Mouse (Mus musculus) adrenal gland, adult (tissue): ENCODE data around the gene Kbtbd12.

Source experiments
- DNase-seq, 2 experiments: peaks; one replicate each; pipeline ENCODE4 v3.0.0; 2022 to 2023; ENCODE audit warnings: low spot score in 1 of 2; ENCODE audit not compliant: inconsistent age in 2 of 2

Kbtbd12 gene

DNA sequence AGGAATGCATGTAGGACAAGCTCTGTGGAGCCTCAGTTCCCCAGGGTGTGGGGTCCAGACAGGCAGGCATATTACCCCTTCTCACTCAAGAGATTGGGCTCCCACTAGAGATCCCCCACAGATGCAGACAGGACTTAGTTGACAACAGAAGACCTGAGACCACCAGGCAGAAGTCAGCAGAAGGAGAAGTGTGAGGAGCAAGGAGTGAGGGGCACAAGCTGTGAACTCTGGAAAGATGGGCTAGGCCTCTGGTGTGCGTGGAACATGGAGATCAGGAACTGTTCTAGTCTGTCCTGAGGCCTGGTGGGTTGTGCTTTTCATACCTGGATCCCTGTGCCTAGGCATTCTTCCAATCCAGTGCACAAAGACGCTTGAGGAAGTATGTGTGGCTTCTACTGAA is 87.8 kb downstream of the Kbtbd12 start:
- DNase-seq, result no peak

GRCm38 (mm10) chr6:88549137-88549814 is 88.5 kb downstream of the Kbtbd12 start:
- DNase-seq, result peak; percentile 42 to 84

GRCm38 (mm10) chr6:88548405-88549049 is 89.2 kb downstream of the Kbtbd12 start:
- DNase-seq, result no peak

- no peak for DNase-seq
Observed at GRCm38 (mm10) chr6:88545397-88545790, 92.4 kb downstream of the Kbtbd12 start.

- no peak for DNase-seq
Observed at GRCm38 (mm10) chr6:88544644-88545396, 92.9 kb downstream of the Kbtbd12 start.

DNA sequence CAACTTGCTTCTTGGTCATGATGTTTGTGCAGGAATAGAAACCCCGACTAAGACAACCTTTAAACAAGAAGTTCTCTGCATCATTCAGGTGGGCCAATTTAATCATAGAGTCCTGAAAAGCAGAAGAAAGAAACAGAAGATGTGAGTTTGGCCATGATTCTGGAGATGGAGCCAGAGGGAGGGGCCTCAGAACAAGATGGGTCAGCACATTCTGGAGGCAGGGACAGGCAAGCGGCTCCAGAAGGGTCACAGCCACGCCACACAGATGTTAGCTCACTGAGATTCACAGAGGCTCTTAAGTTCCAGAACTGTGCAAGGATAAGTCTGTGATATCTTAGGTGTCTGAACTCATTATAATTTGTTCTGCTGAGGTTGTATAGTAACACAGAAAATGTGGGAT is 93.5 kb downstream of the Kbtbd12 start:
- no peak for DNase-seq

DNA sequence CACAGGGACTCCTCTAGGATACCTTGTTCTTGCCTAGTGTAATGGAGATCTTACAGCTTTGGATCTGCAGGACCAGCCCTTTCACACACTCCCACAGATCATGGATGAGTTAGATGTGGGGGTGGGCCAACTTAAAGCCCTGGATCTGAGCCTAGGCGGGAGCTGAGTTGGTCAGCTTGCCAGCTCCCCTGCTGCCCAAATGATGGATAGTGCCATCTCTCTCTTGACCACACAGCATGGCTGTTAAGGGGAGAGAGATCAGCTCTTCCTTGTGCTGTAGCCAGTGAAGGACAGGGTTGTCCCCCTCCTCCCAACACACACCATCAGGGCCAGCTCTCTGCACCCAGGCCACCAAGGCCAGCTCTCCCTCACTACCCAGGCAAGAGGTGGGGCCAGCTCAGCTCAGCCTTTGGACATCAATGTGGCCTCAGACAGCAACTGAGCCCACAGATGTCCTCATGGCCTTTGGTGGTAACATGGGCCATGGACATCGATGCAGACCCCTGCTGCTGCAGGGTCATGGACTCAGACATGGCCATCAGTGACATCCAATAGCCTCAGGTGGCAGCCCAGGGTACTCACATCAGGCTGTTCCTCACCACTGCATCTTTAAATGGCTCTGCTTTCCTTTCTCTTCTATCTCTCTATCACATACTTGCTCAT is 97.5 kb downstream of the Kbtbd12 start:
- DNase-seq, result peak in 1 of 2 experiments; percentile 75

GRCm38 (mm10) chr6:88530306-88530705 is 107.4 kb downstream of the Kbtbd12 start:
- peak; percentile 79 to 87 for DNase-seq

- DNase-seq, result no peak
Observed at GRCm38 (mm10) chr6:88524056-88524455, 113.7 kb downstream of the Kbtbd12 start.

DNA sequence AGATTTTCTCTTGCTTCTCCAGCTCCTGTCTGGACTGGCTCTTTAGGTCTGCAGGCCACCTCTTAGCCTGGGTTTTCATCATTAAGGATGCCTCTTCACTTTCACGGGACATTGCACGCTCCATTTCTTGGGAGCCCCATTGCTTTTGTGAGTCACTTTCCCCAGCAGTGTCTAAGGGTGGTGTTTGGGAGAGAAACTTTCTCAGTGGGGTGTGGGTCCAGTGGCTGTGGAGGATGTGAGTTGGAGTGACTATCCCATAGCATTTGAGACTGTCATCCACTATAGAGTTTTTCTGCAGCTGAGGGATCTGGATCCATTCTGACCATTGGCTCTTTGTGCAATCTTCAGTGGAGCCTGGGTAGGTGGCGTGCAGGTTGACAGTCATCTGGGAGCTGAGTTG is 114.3 kb downstream of the Kbtbd12 start:
- DNase-seq, result no peak

GRCm38 (mm10) chr6:88523043-88523442 is 114.7 kb downstream of the Kbtbd12 start:
- no peak for DNase-seq

- DNase-seq, result no peak
Observed at GRCm38 (mm10) chr6:88522606-88523005, 115.1 kb downstream of the Kbtbd12 start.

GRCm38 (mm10) chr6:88521821-88522220 is 115.9 kb downstream of the Kbtbd12 start:
- DNase-seq, result no peak

- peak; percentile 97 to 98 for DNase-seq
Observed at GRCm38 (mm10) chr6:88518404-88519263, 119.1 kb downstream of the Kbtbd12 start, which contains the start of gene Sec61a1. Gene Sec61a1, minus strand, starts transcription at chr6:88518905.

GRCm38 (mm10) chr6:88517701-88518403 is 119.9 kb downstream of the Kbtbd12 start:
- DNase-seq, result peak in 1 of 2 experiments; percentile 76

DNA sequence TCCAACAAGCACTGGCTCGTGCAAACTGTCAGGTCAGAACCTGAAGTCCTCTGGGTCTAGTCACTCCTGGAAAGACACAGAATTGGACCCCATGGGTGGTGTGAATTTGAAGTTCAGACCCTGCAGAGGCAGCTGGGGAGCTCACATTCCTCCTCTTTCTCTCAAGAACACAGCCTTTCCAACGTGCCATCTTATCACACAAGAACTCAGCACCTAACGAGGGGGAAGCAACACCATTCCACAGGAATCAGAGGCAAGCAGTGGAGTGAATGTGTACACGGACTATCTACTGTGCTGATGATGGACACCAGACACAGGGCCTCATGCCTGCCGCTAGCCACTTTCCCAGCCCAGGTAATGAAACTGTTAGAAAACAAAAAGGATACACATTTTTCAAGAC is 121.1 kb downstream of the Kbtbd12 start:
- no peak for DNase-seq

DNA sequence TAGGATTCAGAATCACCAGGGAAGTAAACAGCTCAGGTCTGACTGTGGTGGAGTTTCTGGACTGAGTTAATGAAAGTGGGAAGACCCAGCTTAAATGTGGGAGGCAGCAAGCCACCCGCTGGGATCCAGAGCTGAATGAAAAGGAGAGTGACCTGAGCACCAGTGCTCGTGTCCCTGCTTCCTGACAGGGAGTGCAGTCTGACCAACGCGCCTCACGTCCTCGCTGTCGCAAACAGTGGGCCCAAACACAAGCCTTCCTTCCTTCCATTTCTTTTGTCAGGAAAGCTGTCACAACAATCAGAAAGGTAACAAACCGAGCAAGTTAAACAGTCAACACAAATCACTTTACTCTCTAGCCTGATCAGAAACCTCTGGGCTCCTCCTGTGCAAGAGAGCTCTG is 121.8 kb downstream of the Kbtbd12 start:
- no peak for DNase-seq

DNA sequence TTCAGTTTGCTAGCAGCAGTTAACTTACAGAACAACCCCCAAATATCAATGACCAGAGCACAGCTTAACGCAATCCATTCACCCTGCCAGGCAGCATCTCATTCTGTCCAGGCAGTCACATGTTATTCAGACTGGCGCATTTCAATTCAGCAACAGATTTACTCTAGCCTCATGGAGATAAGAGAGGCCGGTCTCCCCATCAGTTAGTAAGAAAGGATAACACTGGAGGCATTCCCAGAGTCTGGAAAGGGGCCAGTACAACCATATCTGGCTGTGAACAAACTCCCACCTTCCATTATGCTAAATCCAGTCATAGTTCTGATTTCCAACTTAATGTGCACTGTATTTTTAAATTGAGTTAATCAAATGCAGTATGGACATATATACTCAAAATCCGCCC is 123.2 kb downstream of the Kbtbd12 start:
- DNase-seq, result no peak

DNA sequence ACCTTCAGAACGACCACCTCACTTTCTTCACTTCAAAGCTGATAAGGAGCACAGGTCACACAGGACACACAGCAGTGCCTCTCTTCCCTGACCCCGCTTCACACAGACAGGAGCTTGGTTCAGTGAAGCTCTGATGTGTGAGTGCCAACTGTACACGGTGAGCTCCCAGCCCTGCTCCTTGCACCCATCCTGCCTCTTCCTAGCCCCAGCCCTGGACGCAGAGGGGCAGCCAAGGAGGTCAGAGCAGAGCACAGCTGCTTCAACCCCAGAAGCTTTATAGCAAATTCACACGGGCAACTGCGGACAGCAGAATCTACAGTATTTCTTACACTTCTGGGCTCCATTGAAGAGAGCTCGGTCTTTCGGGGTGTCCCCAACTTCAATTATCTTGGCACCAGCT is 123.8 kb downstream of the Kbtbd12 start:
- DNase-seq, result no peak

- DNase-seq, result no peak
Observed at GRCm38 (mm10) chr6:88503044-88503443, 134.7 kb downstream of the Kbtbd12 start.
